Mouse (Mus musculus) midbrain, embryonic 14.5 days (tissue): Measurements from ENCODE around the gene Dusp2. TPM values are rescaled to one million over a fixed set of nuclear protein-coding genes. Genes with fewer than 3 reads are reported as not detected.
"Not testable (repeated sequence)": the region's sequence is repeated elsewhere in the genome, so short reads cannot be mapped to it uniquely, and the experiment has no call there.

Source experiments
- ATAC-seq: fragments of 200-750 bp; cut with Nextera tagmentation; 2 replicates; pipeline ENCODE4 v1.8.0; 2017; ENCODE audit warnings: moderate number of reproducible peaks, moderate library complexity; ENCODE audit not compliant: low FRiP score, low TSS enrichment
- DNase-seq: peaks from one replicate; pipeline ENCODE4 v3.0.0-alpha.2; 2015
- H3K27ac ChIP-seq: fragments of 300-500 bp; sonication (generic); replicated peaks from 2 replicates; pipeline ENCODE4 v1.5.1; 2014; ENCODE audit warnings: mild to moderate bottlenecking, low read depth, low read length, moderate library complexity
- H3K27me3 ChIP-seq: fragments of 300-500 bp; sonication (generic); 2 replicates; pipeline ENCODE4 v1.6.1; 2014; ENCODE audit warnings: low read length, control low read depth, mixed read lengths; ENCODE audit not compliant: control insufficient read depth, insufficient read depth
- H3K36me3 ChIP-seq: fragments of 300-500 bp; sonication (generic); 2 replicates; pipeline ENCODE4 v1.6.1; 2014; ENCODE audit warnings: low read length, control low read depth; ENCODE audit not compliant: control insufficient read depth, insufficient read depth
- H3K4me1 ChIP-seq: fragments of 300-500 bp; sonication (generic); 2 replicates; pipeline ENCODE4 v1.6.1; 2014; ENCODE audit warnings: mild to moderate bottlenecking, antibody characterized with exemption, low read length, control low read depth; ENCODE audit not compliant: control insufficient read depth, insufficient read depth
- H3K4me2 ChIP-seq: fragments of 300-500 bp; sonication (generic); 2 replicates; pipeline ENCODE4 v1.6.1; 2014; ENCODE audit warnings: mild to moderate bottlenecking, low read length, moderate library complexity
- H3K4me3 ChIP-seq: fragments of 300-500 bp; sonication (generic); replicated peaks from 2 replicates; pipeline ENCODE4 v1.5.1; 2014; ENCODE audit warnings: low read depth, low read length
- H3K9ac ChIP-seq: fragments of 300-500 bp; sonication (generic); replicated peaks from 2 replicates; pipeline ENCODE4 v1.6.1; 2014; ENCODE audit warnings: mild to moderate bottlenecking, low read length, moderate library complexity
- H3K9me3 ChIP-seq: fragments of 300-500 bp; sonication (generic); 2 replicates; pipeline ENCODE4 v1.6.1; 2016; ENCODE audit warnings: low read length, control low read depth, mixed read lengths; ENCODE audit not compliant: control insufficient read depth
- WGBS: fragments of 180-500 bp; shearing (Covaris S2); extraction: QIAGEN DNeasy Blood & Tissue Kit; methylation state at CpG from one replicate; pipeline ENCODE4 v1.1.7; 2014; 5-methylcytosine and 5-hydroxymethylcytosine counted together
- polyA plus RNA-seq: library from polyadenylated mRNA; unstranded; fragments of >200 nt; fragmentation: Nextera tagmentation; extraction: Ambion mirVana; gene quantifications from 2 replicates; pipeline ENCODE4 v1.2.1, GENCODE M21; 2014

The Dusp2 gene
- 10.1 and 12.7 TPM in 2 replicates for polyA plus RNA-seq

- ATAC-seq, result peak; percentile 68; the same call in 1 of the 2 replicates
- no peaks in the 10 kb centered on the region for H3K9me3 ChIP-seq
- peak within 1 kb of the TSS; percentile 75 for H3K4me2 ChIP-seq
- peak within 1 kb of the TSS; percentile 49 for H3K4me3 ChIP-seq
- H3K9ac ChIP-seq, result peak within 1 kb of the TSS; percentile 64
- H3K4me1 ChIP-seq, result no peaks in the 10 kb centered on the region
- H3K27ac ChIP-seq, result no peak within 1 kb of the TSS
- WGBS, result under 1% methylated on average over 76 of the region's 76 CpGs
- H3K27me3 ChIP-seq, result peaks cover 32% of the 10 kb centered on the region
- H3K36me3 ChIP-seq, result no peaks in the 10 kb centered on the region
- peak; percentile 83 for DNase-seq
Observed at GRCm38 (mm10) chr2:127335767-127336496, at the start of gene Dusp2. Gene Dusp2, plus strand, starts transcription at chr2:127336159.

DNA sequence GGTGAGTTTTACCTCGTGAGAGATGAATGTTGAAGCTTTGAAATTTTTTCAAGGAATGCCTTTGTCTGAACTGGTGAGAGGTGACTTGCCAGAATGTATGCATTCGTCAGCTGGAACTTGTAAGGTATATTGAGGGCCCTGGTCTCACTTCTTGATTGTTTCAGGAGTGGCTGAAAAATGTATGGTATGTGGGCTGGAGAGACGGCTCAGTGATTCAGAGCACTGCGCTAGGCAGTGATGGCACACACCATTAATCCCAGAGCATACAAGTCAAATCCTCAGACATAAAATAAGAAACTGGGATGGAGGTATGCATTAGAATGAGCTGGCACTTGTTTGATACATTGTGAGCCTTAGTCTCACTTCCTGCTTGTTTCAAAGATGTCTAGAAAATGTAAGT is 43.7 kb upstream of the Dusp2 start:
- ATAC-seq (no peak), DNase-seq (no peak)
- Histone ChIP-seq H3K9ac (no peak overlapping the region), H3K9me3 (no peaks in the 10 kb centered on the region), H3K4me2 (no peak overlapping the region), H3K36me3 (peaks cover 70% of the 10 kb centered on the region), H3K27ac (no peak overlapping the region), H3K4me1 (no peaks in the 10 kb centered on the region), H3K27me3 (no peaks in the 10 kb centered on the region), H3K4me3 (no peak overlapping the region)
- 89% methylated on average over 4 of the region's 4 CpGs for WGBS

- H3K4me1 ChIP-seq, result no peaks in the 10 kb centered on the region
- WGBS, result 98% methylated on average over 7 of the region's 7 CpGs
- DNase-seq, result no peak
- peaks cover 86% of the 10 kb centered on the region for H3K36me3 ChIP-seq
- no peak overlapping the region for H3K4me3 ChIP-seq
- H3K9ac ChIP-seq, result no peak overlapping the region
- no peak overlapping the region for H3K27ac ChIP-seq
- no peaks in the 10 kb centered on the region for H3K27me3 ChIP-seq
- ATAC-seq, result no peak
- no peak overlapping the region for H3K4me2 ChIP-seq
- no peaks in the 10 kb centered on the region for H3K9me3 ChIP-seq
Observed at GRCm38 (mm10) chr2:127297001-127297805, 38.8 kb upstream of the Dusp2 start.

DNA sequence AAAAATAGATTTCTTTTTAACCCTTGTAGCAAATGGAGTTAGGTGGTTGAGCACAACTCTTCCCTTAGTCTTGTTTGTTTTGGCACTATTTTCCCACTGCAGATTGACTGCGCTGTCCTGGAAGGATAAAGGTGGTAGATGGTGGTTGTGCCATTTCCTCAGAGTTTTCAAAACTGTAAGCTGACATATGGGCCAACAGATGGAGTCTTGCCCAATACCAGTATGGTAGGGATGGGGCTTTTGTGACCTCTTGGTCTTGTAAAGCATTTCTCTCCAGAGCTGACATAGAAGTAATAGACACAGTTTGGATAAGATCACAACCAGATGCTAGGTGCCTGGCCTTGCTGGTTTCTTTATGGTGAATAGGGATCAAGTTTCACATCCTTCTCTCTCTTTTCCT is 37.9 kb upstream of the Dusp2 start:
- no peak for DNase-seq
- Histone ChIP-seq H3K36me3 (peaks cover 78% of the 10 kb centered on the region), H3K9ac (no peak overlapping the region), H3K9me3 (no peaks in the 10 kb centered on the region), H3K4me1 (no peaks in the 10 kb centered on the region), H3K27me3 (no peaks in the 10 kb centered on the region), H3K4me3 (no peak overlapping the region), H3K27ac (no peak overlapping the region), H3K4me2 (no peak overlapping the region)
- 100% methylated on average over 1 of the region's 1 CpGs for WGBS
- ATAC-seq, result no peak

DNA sequence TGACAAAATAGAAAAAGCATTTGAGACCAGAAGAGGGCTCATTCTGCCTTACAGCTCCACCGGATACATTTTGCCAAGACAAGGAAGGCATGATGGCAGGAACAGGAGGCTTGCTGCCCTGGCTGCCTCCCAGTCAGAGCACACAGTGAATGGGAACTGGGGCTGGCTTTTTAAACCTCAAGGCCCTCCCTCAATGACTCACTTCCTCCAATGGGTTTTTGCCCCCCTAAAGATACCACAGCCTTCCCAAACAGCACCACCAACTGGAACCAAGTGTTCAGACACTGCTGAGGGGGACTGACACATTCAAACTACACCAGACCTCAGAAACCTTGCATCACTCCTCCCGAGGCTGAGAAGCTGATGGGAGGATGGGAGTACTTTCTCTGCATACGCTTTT is 35.3 kb upstream of the Dusp2 start:
- H3K9me3 ChIP-seq, result no peaks in the 10 kb centered on the region
- H3K27me3 ChIP-seq, result no peaks in the 10 kb centered on the region
- no peak overlapping the region for H3K4me2 ChIP-seq
- no peak overlapping the region for H3K27ac ChIP-seq
- WGBS, result 89% methylated on average over 3 of the region's 3 CpGs
- no peak overlapping the region for H3K9ac ChIP-seq
- no peak for DNase-seq
- H3K36me3 ChIP-seq, result peaks cover 54% of the 10 kb centered on the region
- no peak for ATAC-seq
- H3K4me1 ChIP-seq, result no peaks in the 10 kb centered on the region
- no peak overlapping the region for H3K4me3 ChIP-seq

DNA sequence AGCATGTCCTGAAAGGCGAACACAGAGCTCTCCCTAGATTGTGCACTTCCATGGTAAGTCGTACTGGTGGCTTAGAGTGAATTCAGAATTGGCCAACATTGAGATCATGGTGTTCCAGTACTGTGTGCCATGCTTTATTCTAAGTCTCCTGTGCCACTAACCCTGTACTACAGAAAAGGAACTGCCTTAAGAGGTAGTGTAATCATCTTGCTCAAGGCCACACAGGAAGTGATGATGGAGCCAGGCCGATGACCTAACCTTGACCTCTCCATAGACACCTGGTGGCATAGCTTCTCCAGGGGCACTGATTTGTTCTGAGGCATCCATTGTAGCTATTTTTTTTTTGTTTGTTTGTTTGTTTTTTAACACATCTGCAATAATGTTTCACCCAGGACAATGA is 34.1 kb upstream of the Dusp2 start:
- 93% methylated on average over 3 of the region's 3 CpGs for WGBS
- ATAC-seq, result no peak
- no peak overlapping the region for H3K4me3 ChIP-seq

GRCm38 (mm10) chr2:127304192-127304591 is 31.8 kb upstream of the Dusp2 start:
- H3K9me3 ChIP-seq, H3K4me1 ChIP-seq, H3K27ac ChIP-seq, DNase-seq, H3K9ac ChIP-seq, ATAC-seq, H3K4me3 ChIP-seq, H3K27me3 ChIP-seq, H3K4me2 ChIP-seq: not testable (repeated sequence)
- peaks cover 20% of the 10 kb centered on the region for H3K36me3 ChIP-seq
- WGBS, result 97% methylated on average over 4 of the region's 4 CpGs

More for the DNA sequence above, 34.1 kb upstream of the Dusp2 start:
- Histone ChIP-seq H3K4me1 (no peaks in the 10 kb centered on the region), H3K27me3 (no peaks in the 10 kb centered on the region), H3K36me3 (peaks cover 43% of the 10 kb centered on the region), H3K27ac (no peak overlapping the region), H3K9ac (no peak overlapping the region), H3K9me3 (no peaks in the 10 kb centered on the region), H3K4me2 (no peak overlapping the region)
- DNase-seq, result no peak

DNA sequence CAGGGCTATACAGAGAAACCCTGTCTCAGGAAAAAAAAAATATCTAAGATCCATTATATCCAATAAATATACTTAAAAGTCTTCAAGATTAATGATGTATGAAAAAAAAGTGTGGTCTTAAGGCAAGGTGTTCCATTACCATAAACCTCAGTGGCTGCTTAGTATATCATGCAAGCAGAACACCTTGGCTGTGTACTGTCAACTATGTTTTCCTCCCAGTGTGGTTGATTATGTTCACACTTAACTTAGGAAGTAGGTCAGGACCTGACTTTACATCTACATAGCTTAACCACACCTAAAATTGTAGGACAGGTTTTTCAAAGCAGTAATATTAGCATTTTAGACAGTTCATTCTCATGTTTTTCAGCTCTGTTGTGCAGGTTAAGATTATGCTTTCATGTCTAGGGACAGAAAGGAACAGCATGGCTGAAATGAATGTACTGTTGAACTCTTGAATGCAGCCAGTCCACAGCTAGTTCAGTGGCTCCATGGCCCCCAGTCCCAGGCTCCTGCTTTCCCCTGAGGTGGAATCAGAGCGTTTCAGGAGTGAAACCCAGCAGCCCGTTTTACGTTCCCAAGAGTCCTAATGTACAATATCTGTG is 31.2 kb upstream of the Dusp2 start:
- H3K36me3 ChIP-seq, result peaks cover 16% of the 10 kb centered on the region
- H3K27ac ChIP-seq, result no peak overlapping the region
- no peaks in the 10 kb centered on the region for H3K27me3 ChIP-seq
- H3K9ac ChIP-seq, result no peak overlapping the region
- H3K4me3 ChIP-seq, result no peak overlapping the region
- H3K9me3 ChIP-seq, result no peaks in the 10 kb centered on the region
- H3K4me1 ChIP-seq, result no peaks in the 10 kb centered on the region
- H3K4me2 ChIP-seq, result no peak overlapping the region
- ATAC-seq, result no peak
- 90% methylated on average over 3 of the region's 3 CpGs for WGBS
- no peak for DNase-seq
